Mouse (Mus musculus) MEL (cell line): Measurements from ENCODE around the gene Nme4. TPM values are rescaled to one million over a fixed set of nuclear protein-coding genes. Genes with fewer than 3 reads are reported as not detected.

ENCODE experiments used
- DNase-seq: peaks from one replicate; pipeline ENCODE4 v3.0.0; 2011; ENCODE audit warnings: low read depth, low spot score
- H3K27ac ChIP-seq: 2 replicates; pipeline ENCODE4 v1.5.1; 2012; ENCODE audit warnings: low read depth, mild to moderate bottlenecking, control low read depth, low read length, moderate library complexity; ENCODE audit not compliant: control insufficient read depth
- H3K27me3 ChIP-seq, 2 experiments: fragments of 150-350 bp in 1 of 2; sonication (generic) in 1 of 2; 2 replicates each; pipeline ENCODE4 v1.6.1; 2012; ENCODE audit warnings: low read length in 2 of 2, mild to moderate bottlenecking in 2 of 2, improper control_type of control experiment in 1 of 2, moderate library complexity in 1 of 2; ENCODE audit not compliant: insufficient read depth in 2 of 2, control insufficient read depth in 1 of 2
- H3K36me3 ChIP-seq, 2 experiments: 2 replicates each; pipeline ENCODE4 v1.6.1; 2012 to 2014; ENCODE audit warnings: low read length in 2 of 2, improper control_type of control experiment in 1 of 2, inconsistent platforms in 1 of 2, mild to moderate bottlenecking in 1 of 2; ENCODE audit not compliant: insufficient read depth in 2 of 2, control insufficient read depth in 1 of 2
- H3K4me1 ChIP-seq, 2 experiments: fragments of 150-350 bp in 1 of 2; sonication (generic) in 1 of 2; 2 replicates each; pipeline ENCODE4 v1.6.1; 2012; ENCODE audit warnings: low read length in 2 of 2, improper control_type of control experiment in 1 of 2, mild to moderate bottlenecking in 1 of 2; ENCODE audit not compliant: insufficient read depth in 2 of 2, control insufficient read depth in 1 of 2
- H3K4me3 ChIP-seq, 2 experiments: fragments of 150-350 bp in 1 of 2; sonication (generic) in 1 of 2; 2 replicates each; pipeline ENCODE4 v1.5.1; 2012; ENCODE audit warnings: low read depth in 2 of 2, low read length in 2 of 2, mild to moderate bottlenecking in 2 of 2, moderate library complexity in 2 of 2, control low read depth in 1 of 2, improper control_type of control experiment in 1 of 2; ENCODE audit not compliant: control insufficient read depth in 1 of 2, insufficient read depth in 1 of 2
- H3K79me2 ChIP-seq: 2 replicates; pipeline ENCODE4 v1.6.1; 2012; ENCODE audit warnings: mild to moderate bottlenecking, low read length, moderate library complexity; ENCODE audit not compliant: control insufficient read depth, poor library complexity, insufficient read depth
- H3K9ac ChIP-seq: 2 replicates; pipeline ENCODE4 v1.6.1; 2012; ENCODE audit warnings: low read depth, mild to moderate bottlenecking, control low read depth, low read length, moderate library complexity; ENCODE audit not compliant: control insufficient read depth, poor library complexity, severe bottlenecking
- H3K9me3 ChIP-seq: fragments of 150-350 bp; sonication (generic); replicated peaks from 2 replicates; pipeline ENCODE4 v1.6.1; 2012; ENCODE audit warnings: mild to moderate bottlenecking, low read length, improper control_type of control experiment, moderate library complexity; ENCODE audit not compliant: insufficient read depth
- BHLHE40 ChIP-seq: IDR thresholded peaks from 2 replicates; pipeline ENCODE4 v1.6.1; 2012; ENCODE audit warnings: low read depth, mild to moderate bottlenecking, inconsistent platforms, low read length, improper control_type of control experiment, borderline replicate concordance
- CHD1 ChIP-seq: IDR thresholded peaks from 2 replicates; pipeline ENCODE4 v1.6.1; 2012; ENCODE audit warnings: low read depth, mild to moderate bottlenecking, inconsistent platforms, low read length, improper control_type of control experiment
- CHD2 ChIP-seq: IDR thresholded peaks from 2 replicates; pipeline ENCODE4 v1.6.1; 2011; ENCODE audit warnings: low read length, improper control_type of control experiment
- CTCF ChIP-seq, 3 experiments: IDR thresholded peaks in 2 of 3; conservative IDR thresholded peaks in 1 of 3; 2 replicates each; pipeline ENCODE4 v1.5.1; 2011 to 2012; ENCODE audit warnings: low read length in 3 of 3, low read depth in 2 of 3, mild to moderate bottlenecking in 2 of 3, improper control_type of control experiment in 1 of 3, inconsistent platforms in 1 of 3, mixed read lengths in 1 of 3, moderate library complexity in 1 of 3; ENCODE audit not compliant: control insufficient read depth in 1 of 3, insufficient read depth in 1 of 3, poor library complexity in 1 of 3, severe bottlenecking in 1 of 3
- E2F4 ChIP-seq: IDR thresholded peaks from 2 replicates; pipeline ENCODE4 v1.6.1; 2011; ENCODE audit warnings: low read depth, low read length, improper control_type of control experiment, borderline replicate concordance
- ELF1 ChIP-seq: IDR thresholded peaks from 2 replicates; pipeline ENCODE4 v1.6.1; 2014; ENCODE audit warnings: low read depth, mild to moderate bottlenecking, inconsistent platforms, low read length, improper control_type of control experiment, moderate library complexity
- EP300 ChIP-seq, 2 experiments: IDR thresholded peaks; 2 replicates each; pipeline ENCODE4 v1.6.1; 2011; ENCODE audit warnings: improper control_type of control experiment in 2 of 2, low read length in 2 of 2, low read depth in 1 of 2, mild to moderate bottlenecking in 1 of 2
- ETS1 ChIP-seq: IDR thresholded peaks from 2 replicates; pipeline ENCODE4 v1.6.1; 2012; ENCODE audit warnings: low read depth, mild to moderate bottlenecking, inconsistent platforms, low read length, improper control_type of control experiment, moderate library complexity
- GABPA ChIP-seq: IDR thresholded peaks from 2 replicates; pipeline ENCODE4 v1.6.1; 2012; ENCODE audit warnings: low read depth, mild to moderate bottlenecking, inconsistent platforms, low read length, improper control_type of control experiment, moderate library complexity
- GATA1 ChIP-seq: IDR thresholded peaks from 2 replicates; pipeline ENCODE4 v1.6.1; 2011; ENCODE audit warnings: low read depth, low read length, improper control_type of control experiment
- HCFC1 ChIP-seq: IDR thresholded peaks from 2 replicates; pipeline ENCODE4 v1.6.1; 2012; ENCODE audit warnings: low read depth, mild to moderate bottlenecking, inconsistent platforms, low read length, improper control_type of control experiment, moderate library complexity
- MAFK ChIP-seq: IDR thresholded peaks from 2 replicates; pipeline ENCODE4 v1.6.1; 2011; ENCODE audit warnings: low read depth, mild to moderate bottlenecking, low read length, improper control_type of control experiment, borderline replicate concordance
- MAX ChIP-seq: IDR thresholded peaks from 2 replicates; pipeline ENCODE4 v1.6.1; 2011; ENCODE audit warnings: low read length, improper control_type of control experiment
- MAZ ChIP-seq: IDR thresholded peaks from 2 replicates; pipeline ENCODE4 v1.6.1; 2012; ENCODE audit warnings: low read depth, mild to moderate bottlenecking, inconsistent platforms, low read length, improper control_type of control experiment
- MEF2A ChIP-seq: IDR thresholded peaks from 2 replicates; pipeline ENCODE4 v1.6.1; 2014; ENCODE audit warnings: low read depth, mild to moderate bottlenecking, inconsistent platforms, low read length, improper control_type of control experiment; ENCODE audit not compliant: poor library complexity, insufficient replicate concordance, severe bottlenecking; ENCODE audit errors: extremely low read depth
- MXI1 ChIP-seq: IDR thresholded peaks from 2 replicates; pipeline ENCODE4 v1.6.1; 2011; ENCODE audit warnings: mild to moderate bottlenecking, low read depth, low read length, improper control_type of control experiment
- MYB ChIP-seq: IDR thresholded peaks from 2 replicates; pipeline ENCODE4 v1.6.1; 2011; ENCODE audit warnings: mild to moderate bottlenecking, low read depth, low read length, improper control_type of control experiment
- MYC ChIP-seq: IDR thresholded peaks from 2 replicates; pipeline ENCODE4 v1.6.1; 2011; ENCODE audit warnings: low read depth, mild to moderate bottlenecking, low read length, improper control_type of control experiment, moderate library complexity
- NELFE ChIP-seq: IDR thresholded peaks from 2 replicates; pipeline ENCODE4 v1.6.1; 2011; ENCODE audit warnings: low read depth, low read length, improper control_type of control experiment
- NRF1 ChIP-seq: IDR thresholded peaks from 2 replicates; pipeline ENCODE4 v1.6.1; 2014; ENCODE audit warnings: low read depth, mild to moderate bottlenecking, inconsistent platforms, low read length, improper control_type of control experiment, moderate library complexity; ENCODE audit not compliant: poor library complexity, insufficient read depth, severe bottlenecking
- POLR2A ChIP-seq, 2 experiments: IDR thresholded peaks; 2 replicates each; pipeline ENCODE4 v1.6.1; 2011 to 2012; ENCODE audit warnings: low read length in 2 of 2, mild to moderate bottlenecking in 2 of 2, control low read depth in 1 of 2, improper control_type of control experiment in 1 of 2, low read depth in 1 of 2, moderate library complexity in 1 of 2; ENCODE audit not compliant: control insufficient read depth in 1 of 2, insufficient read depth in 1 of 2, poor library complexity in 1 of 2
- POLR2AphosphoS2 ChIP-seq: IDR thresholded peaks from 2 replicates; pipeline ENCODE4 v1.6.1; 2011; ENCODE audit warnings: low read length, improper control_type of control experiment
- POLR2AphosphoS5 ChIP-seq: IDR thresholded peaks from 2 replicates; pipeline ENCODE4 v1.6.1; 2012; ENCODE audit warnings: low read depth, borderline replicate concordance, mild to moderate bottlenecking, inconsistent platforms, low read length, moderate library complexity, mixed read lengths
- RAD21 ChIP-seq: IDR thresholded peaks from 2 replicates; pipeline ENCODE4 v1.6.1; 2011; ENCODE audit warnings: mild to moderate bottlenecking, low read depth, low read length, improper control_type of control experiment
- SIN3A ChIP-seq: IDR thresholded peaks from 2 replicates; pipeline ENCODE4 v1.6.1; 2012; ENCODE audit warnings: low read length, improper control_type of control experiment, inconsistent platforms
- SMC3 ChIP-seq: IDR thresholded peaks from 2 replicates; pipeline ENCODE4 v1.6.1; 2011; ENCODE audit warnings: low read depth, low read length, improper control_type of control experiment
- TBP ChIP-seq: IDR thresholded peaks from 2 replicates; pipeline ENCODE4 v1.8.0; 2011; ENCODE audit warnings: low read depth, low read length, improper control_type of control experiment
- TCF12 ChIP-seq: IDR thresholded peaks from 2 replicates; pipeline ENCODE4 v1.6.1; 2014; ENCODE audit warnings: low read depth, mild to moderate bottlenecking, inconsistent platforms, low read length, improper control_type of control experiment, moderate library complexity
- UBTF ChIP-seq: IDR thresholded peaks from 2 replicates; pipeline ENCODE4 v1.6.1; 2012; ENCODE audit warnings: low read depth, mild to moderate bottlenecking, inconsistent platforms, low read length, improper control_type of control experiment, moderate library complexity, borderline replicate concordance; ENCODE audit not compliant: insufficient read depth
- USF1 ChIP-seq: IDR thresholded peaks from 2 replicates; pipeline ENCODE4 v1.6.1; 2014; ENCODE audit warnings: low read depth, mild to moderate bottlenecking, inconsistent platforms, low read length, improper control_type of control experiment, moderate library complexity
- USF2 ChIP-seq, 2 experiments: IDR thresholded peaks; 2 replicates each; pipeline ENCODE4 v1.6.1; 2011 to 2012; ENCODE audit warnings: improper control_type of control experiment in 2 of 2, low read length in 2 of 2, borderline replicate concordance in 1 of 2, inconsistent platforms in 1 of 2, low read depth in 1 of 2, mild to moderate bottlenecking in 1 of 2; ENCODE audit not compliant: insufficient read depth in 1 of 2
- ZC3H11A ChIP-seq: IDR thresholded peaks from 2 replicates; pipeline ENCODE4 v1.6.1; 2012; ENCODE audit warnings: low read depth, mild to moderate bottlenecking, inconsistent platforms, low read length, improper control_type of control experiment
- ZKSCAN1 ChIP-seq: IDR thresholded peaks from 2 replicates; pipeline ENCODE4 v1.6.1; 2012; ENCODE audit warnings: low read depth, mild to moderate bottlenecking, inconsistent platforms, low read length, improper control_type of control experiment, moderate library complexity
- ZMIZ1 ChIP-seq: IDR thresholded peaks from 2 replicates; pipeline ENCODE4 v1.6.1; 2012; ENCODE audit warnings: low read depth, mild to moderate bottlenecking, inconsistent platforms, low read length, improper control_type of control experiment, moderate library complexity
- ZNF384 ChIP-seq: IDR thresholded peaks from 2 replicates; pipeline ENCODE4 v1.6.1; 2012; ENCODE audit warnings: low read depth, mild to moderate bottlenecking, inconsistent platforms, low read length, improper control_type of control experiment
- polyA plus RNA-seq, 2 experiments: library from polyadenylated mRNA; stranded (reverse) in 1 of 2; unstranded in 1 of 2; fragments of >175 nt in 1 of 2; fragments of >200 nt in 1 of 2; gene quantifications; 2 replicates each; pipeline versions ENCODE4 v1.2.1 to v1.2.4; 2012; ENCODE audit warnings: low replicate concordance in 2 of 2, low read depth in 1 of 2; ENCODE audit not compliant: insufficient read length in 2 of 2, insufficient read depth in 1 of 2, missing spikeins in 1 of 2
- total RNA-seq: library from RNA; depleted of rRNA; stranded (reverse); fragments of 300-350 nt; gene quantifications from 2 replicates; pipeline ENCODE4 v1.2.3, GENCODE M21; 2012; rRNA removed

The Nme4 gene
- total RNA-seq, result 89.1 and 115 TPM in 2 replicates
- 100 to 1,000 TPM; 125 to 430 TPM for polyA plus RNA-seq

DNA sequence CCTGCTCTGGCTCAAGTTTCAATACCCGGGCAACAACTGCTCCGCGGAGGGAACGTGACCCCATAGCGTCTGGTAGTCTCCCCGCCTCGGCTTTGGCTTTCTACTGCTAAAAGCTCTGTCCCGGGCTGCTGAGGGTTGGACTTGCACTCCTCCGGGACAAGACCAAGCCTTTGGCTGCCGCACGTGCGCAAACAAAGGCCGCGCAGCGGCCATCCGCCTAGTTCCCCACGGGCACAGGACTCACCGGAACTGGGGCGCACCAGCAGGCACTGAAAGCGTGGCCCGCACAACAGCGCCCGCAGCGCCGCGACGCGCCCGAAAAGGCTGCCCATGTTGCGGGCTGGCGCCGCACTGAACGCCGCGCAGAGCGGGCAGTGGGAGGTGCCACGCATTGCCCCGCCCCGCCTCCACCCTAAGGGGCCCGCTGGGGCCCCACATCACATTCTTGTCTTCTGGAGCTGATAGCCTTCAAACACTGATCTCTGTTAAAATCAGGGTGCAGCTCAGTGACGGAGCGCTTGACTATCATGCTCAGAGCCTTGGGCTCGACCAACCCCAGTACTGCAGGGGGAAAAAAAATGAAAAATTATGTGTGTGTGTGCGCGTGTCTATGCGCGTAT, at the start of gene Nme4:
Nme4 (minus strand) TSS at position 482 of the 620 bp plus-strand sequence.
- Histone ChIP-seq H3K9me3 (no peaks in the 10 kb centered on the region), H3K27ac (peak within 1 kb of the TSS; percentile 71), H3K9ac (peak within 1 kb of the TSS; percentile 89), H3K4me1 (peaks cover 0 to 7% of the 10 kb centered on the region in 2 experiments; a peak in 2 of 4 replicates), H3K79me2 (peaks cover 5% of the 10 kb centered on the region; the same call in 1 of the 2 replicates), H3K36me3 (peaks cover 0 to 7% of the 10 kb centered on the region in 2 experiments; a peak in 2 of 4 replicates), H3K4me3 (peak within 1 kb of the TSS; percentile 83 to 88), H3K27me3 (no peaks in the 10 kb centered on the region)
- DNase-seq, result peak; percentile 92
- no peak for TF ChIP-seq ZC3H11A
- no peak for TF ChIP-seq SMC3
- peak; percentile 44 to 61 for TF ChIP-seq EP300 (IDR thresholded peaks at IDR 0.05; ENCODE audit: low read depth in 1 of 2, low read length in 2 of 2)
- TF ChIP-seq POLR2AphosphoS5, result no peak
- no peak for TF ChIP-seq ZKSCAN1
- no peak for TF ChIP-seq UBTF
- TF ChIP-seq SIN3A, result peak; percentile 83
- TF ChIP-seq NELFE, result peak; percentile 84
- peak; percentile 13; the same call in 1 of the 2 replicates for TF ChIP-seq USF1
- no peak for TF ChIP-seq E2F4
- peak; percentile 83; the same call in 1 of the 2 replicates for TF ChIP-seq ZMIZ1
- peak; percentile 90 to 96 for TF ChIP-seq POLR2A (IDR thresholded peaks at IDR 0.05; ENCODE audit: control insufficient read depth in 1 of 2, insufficient read depth in 1 of 2, low read depth in 1 of 2, low read length in 2 of 2, poor library complexity in 1 of 2)
- TF ChIP-seq ELF1, result no peak
- TF ChIP-seq HCFC1, result peak; percentile 55; the same call in 1 of the 2 replicates
- TF ChIP-seq CHD2, result no peak
- no peak for TF ChIP-seq USF2 (IDR thresholded peaks at IDR 0.05; ENCODE audit: borderline replicate concordance in 1 of 2, insufficient read depth in 1 of 2, low read depth in 1 of 2, low read length in 2 of 2)
- TF ChIP-seq NRF1, result peak; percentile 44
- peak; percentile 50; the same call in 1 of the 2 replicates for TF ChIP-seq GATA1
- TF ChIP-seq MYB, result 0 out of 2 replicates have a peak, but pooled peaks have one; percentile 29
- no peak for TF ChIP-seq CTCF (IDR thresholded peaks at IDR 0.05 in 2 of 3, conservative IDR thresholded peaks at IDR 0.05 in 1 of 3; ENCODE audit: control insufficient read depth in 1 of 3, insufficient read depth in 1 of 3, low read depth in 2 of 3, low read length in 3 of 3, poor library complexity in 1 of 3, severe bottlenecking in 1 of 3)
- peak; percentile 81 for TF ChIP-seq ZNF384
- TF ChIP-seq CHD1, result 0 out of 2 replicates have a peak, but pooled peaks have one; percentile 84
- no peak for TF ChIP-seq MAFK
- no peak for TF ChIP-seq MEF2A
- TF ChIP-seq TBP, result peak; percentile 69; the same call in 1 of the 2 replicates
- peak; percentile 76 for TF ChIP-seq MAZ
- TF ChIP-seq MYC, result peak; percentile 84
- TF ChIP-seq RAD21, result no peak
- TF ChIP-seq BHLHE40, result peak; percentile 72
- peak; percentile 91 for TF ChIP-seq MXI1
- TF ChIP-seq GABPA, result no peak
- peak; percentile 63 for TF ChIP-seq TCF12
- TF ChIP-seq MAX, result peak; percentile 34; the same call in 1 of the 2 replicates
- peak; percentile 57 for TF ChIP-seq ETS1
- peak; percentile 79 for TF ChIP-seq POLR2AphosphoS2
